Mouse (Mus musculus) heart, postnatal 4 days (tissue): ENCODE measurements around the gene Rps10. TPM values are rescaled to one million over a fixed set of nuclear protein-coding genes. Genes with fewer than 3 reads are reported as not detected.

Experiments used
- DNase-seq: peaks from one replicate; pipeline ENCODE4 v3.0.0; 2021
- total RNA-seq, 2 experiments: library from RNA; stranded (reverse); gene quantifications; 2 replicates each; pipeline ENCODE4 v1.2.3; 2021

The Rps10 gene
- total RNA-seq, 2 experiments from 2014 or later = 857 to 917 TPM

- no peak for DNase-seq
Observed at GRCm38 (mm10) chr17:27610679-27611518, 25.6 kb downstream of the Rps10 start.

GRCm38 (mm10) chr17:27609576-27609975, 26.9 kb downstream of the Rps10 start:
- DNase-seq = no peak

- DNase-seq = peak; percentile 73
Observed at GRCm38 (mm10) chr17:27603522-27604234, 32.8 kb downstream of the Rps10 start.

- DNase-seq = no peak
Observed at GRCm38 (mm10) chr17:27603036-27603435, 33.4 kb downstream of the Rps10 start.

GRCm38 (mm10) chr17:27600869-27601268, 35.6 kb downstream of the Rps10 start:
- no peak for DNase-seq

GRCm38 (mm10) chr17:27600286-27600685, 36.2 kb downstream of the Rps10 start:
- no peak for DNase-seq

GRCm38 (mm10) chr17:27596376-27597190, 39.9 kb downstream of the Rps10 start:
- peak; percentile 62 for DNase-seq

GRCm38 (mm10) chr17:27595659-27596375, 40.7 kb downstream of the Rps10 start:
- no peak for DNase-seq

- no peak for DNase-seq
Observed at GRCm38 (mm10) chr17:27592565-27592910, 43.9 kb downstream of the Rps10 start.

- DNase-seq = no peak
Observed at GRCm38 (mm10) chr17:27591826-27592564, 44.5 kb downstream of the Rps10 start.

- DNase-seq = no peak
Observed at GRCm38 (mm10) chr17:27588231-27588630, 48.2 kb downstream of the Rps10 start.

- DNase-seq = peak; percentile 79
Observed at GRCm38 (mm10) chr17:27587252-27587651, 49.2 kb downstream of the Rps10 start.

GRCm38 (mm10) chr17:27586661-27587060, 49.8 kb downstream of the Rps10 start:
- DNase-seq = peak; percentile 60

- DNase-seq = no peak
Observed at GRCm38 (mm10) chr17:27583185-27583894, 53.1 kb downstream of the Rps10 start.

Other genes starting within 250 kb of the Rps10 start
- gene Grm4, start 115.3 kb downstream of the Rps10 start, total RNA-seq = under 1 TPM in 1 of 2 experiments, not detected in 1; 0.07 TPM
- 10 to 100 TPM; 54.8 to 59.1 TPM for gene Hmga1, start 80.2 kb downstream of the Rps10 start, total RNA-seq
- 1 to 10 TPM; 8.7 to 8.8 TPM for gene AI413582, start 70.9 kb downstream of the Rps10 start, total RNA-seq
- 100 to 1,000 TPM; 340 to 371 TPM for gene Nudt3, start 13.2 kb downstream of the Rps10 start, total RNA-seq
- gene RPS10-NUDT3, start 1.4 kb downstream of the Rps10 start, total RNA-seq = not detected
- gene Pacsin1, start 18.8 kb upstream of the Rps10 start, total RNA-seq = under 1 TPM in 1 of 2 experiments, not detected in 1; 0.17 TPM
- gene Spdef, start 92.3 kb upstream of the Rps10 start, total RNA-seq = under 1 TPM; 0.16 to 0.38 TPM
- 100 to 1,000 TPM; 104 to 107 TPM for gene D17Wsu92e, start 184.0 kb upstream of the Rps10 start, total RNA-seq
- 100 to 1,000 TPM in 1 of 2 experiments, 10 to 100 TPM in 1; 94.2 to 102 TPM for gene Snrpc, start 201.5 kb upstream of the Rps10 start, total RNA-seq
- 10 to 100 TPM; 20.7 to 21.9 TPM for gene Uhrf1bp1, start 219.8 kb upstream of the Rps10 start, total RNA-seq